Mouse (Mus musculus): ENCODE results near the gene Daam2.

- TF ChIP-seq POLR2A (IDR thresholded peaks at IDR 0.05; ENCODE audit: low read depth, low read length), result no peak
- TF ChIP-seq CTCF (IDR thresholded peaks at IDR 0.05; ENCODE audit: extremely low read depth, insufficient read length, insufficient replicate concordance, low read depth, low read length), result no peak
Measured at GRCm38 (mm10) chr17:49534267-49534719, 29.9 kb downstream of the Daam2 start.
